Mouse (Mus musculus) liver, embryonic 14.5 days (tissue): ENCODE results near the gene Casq1. TPM values are rescaled to one million over a fixed set of nuclear protein-coding genes. Genes with fewer than 3 reads are reported as not detected.

Source experiments
- ATAC-seq: fragments of 200-750 bp; cut with Nextera tagmentation; 2 replicates; pipeline ENCODE4 v1.8.0; 2017; ENCODE audit warnings: moderate number of reproducible peaks, mild to moderate bottlenecking, moderate library complexity; ENCODE audit not compliant: insufficient read depth
- DNase-seq, 3 experiments: peaks; one replicate each; pipeline ENCODE4 v3.0.0-alpha.2; 2012 to 2013; ENCODE audit warnings: low read depth in 3 of 3, low spot score in 3 of 3
- H3K27ac ChIP-seq: fragments of 300-500 bp; sonication (generic); 2 replicates; pipeline ENCODE4 v1.5.1; 2014; ENCODE audit warnings: moderate library complexity, mild to moderate bottlenecking, control low read depth, inconsistent platforms
- H3K27me3 ChIP-seq: fragments of 300-500 bp; sonication (generic); 2 replicates; pipeline ENCODE4 v1.6.1; 2014; ENCODE audit warnings: mild to moderate bottlenecking, low read length, moderate library complexity; ENCODE audit not compliant: control insufficient read depth, insufficient read depth
- H3K36me3 ChIP-seq: fragments of 300-500 bp; sonication (generic); replicated peaks from 2 replicates; pipeline ENCODE4 v1.6.1; 2014; ENCODE audit warnings: low read depth; ENCODE audit not compliant: control insufficient read depth, insufficient read depth
- H3K4me1 ChIP-seq, 2 experiments: fragments of 200-500 bp in 1 of 2; fragments of 300-500 bp in 1 of 2; sonication (generic) in 1 of 2; replicated peaks; 2 replicates each; pipeline ENCODE4 v1.6.1; 2012 to 2014; ENCODE audit warnings: antibody characterized with exemption in 1 of 2, inconsistent platforms in 1 of 2, low read length in 1 of 2; ENCODE audit not compliant: control insufficient read depth in 2 of 2, insufficient read depth in 2 of 2
- H3K4me2 ChIP-seq: fragments of 300-500 bp; sonication (generic); 2 replicates; pipeline ENCODE4 v1.6.1; 2014; ENCODE audit warnings: low read depth, mild to moderate bottlenecking, control low read depth, moderate library complexity
- H3K4me3 ChIP-seq, 2 experiments: fragments of 200-500 bp in 1 of 2; fragments of 300-500 bp in 1 of 2; sonication (generic) in 1 of 2; 2 replicates each; pipeline ENCODE4 v1.5.1; 2012 to 2014; ENCODE audit warnings: low read depth in 2 of 2, low read length in 2 of 2, mild to moderate bottlenecking in 2 of 2, control low read depth in 1 of 2, inconsistent platforms in 1 of 2, moderate library complexity in 1 of 2; ENCODE audit not compliant: insufficient read depth in 1 of 2
- H3K9ac ChIP-seq: fragments of 300-500 bp; sonication (generic); replicated peaks from 2 replicates; pipeline ENCODE4 v1.6.1; 2014; ENCODE audit warnings: mild to moderate bottlenecking, control low read depth, moderate library complexity
- H3K9me3 ChIP-seq: fragments of 300-500 bp; sonication (generic); 2 replicates; pipeline ENCODE4 v1.6.1; 2016; ENCODE audit warnings: low read length, mixed read lengths; ENCODE audit not compliant: control insufficient read depth
- CTCF ChIP-seq: IDR thresholded peaks from 2 replicates; pipeline ENCODE4 v1.5.1; 2016; ENCODE audit warnings: antibody characterized with exemption, low read depth, control low read depth
- EP300 ChIP-seq: IDR thresholded peaks from 2 replicates; pipeline ENCODE4 v1.6.1; 2016; ENCODE audit warnings: antibody characterized with exemption, low read depth
- WGBS: fragments of 180-500 bp; shearing (Covaris S2); extraction: QIAGEN DNeasy Blood & Tissue Kit; methylation state at CpG from one replicate; pipeline ENCODE4 v1.1.7; 2014; ENCODE audit not compliant: insufficient replicate concordance; 5-methylcytosine and 5-hydroxymethylcytosine counted together
- polyA plus RNA-seq, 2 experiments: library from polyadenylated mRNA; depleted of rRNA in 1 of 2; stranded (reverse) in 1 of 2; unstranded in 1 of 2; fragments of >200 nt; fragmentation: Nextera tagmentation in 1 of 2; extraction: Ambion mirVana in 1 of 2; gene quantifications; 2 replicates each; pipeline versions ENCODE4 v1.2.1 to v1.2.3; 2012 to 2014

Casq1 gene
- polyA plus RNA-seq, 2 experiments = 0.09 to 0.22 TPM

GRCm38 (mm10) chr1:172179102-172179501 is 40.6 kb downstream of the Casq1 start:
- Histone ChIP-seq H3K4me2 (no peak overlapping the region), H3K36me3 (peaks cover 74% of the 10 kb centered on the region), H3K4me3 (no peak overlapping the region), H3K9me3 (no peaks in the 10 kb centered on the region), H3K27ac (no peak overlapping the region), H3K27me3 (no peaks in the 10 kb centered on the region), H3K4me1 (no peaks in the 10 kb centered on the region), H3K9ac (no peak overlapping the region)
- DNase-seq = no peak
- ATAC-seq = no peak
- TF ChIP-seq CTCF = no peak
- 82% methylated on average over 7 of the region's 7 CpGs for WGBS

GRCm38 (mm10) chr1:172177791-172178190 is 41.9 kb downstream of the Casq1 start:
- Histone ChIP-seq H3K4me2 (no peak overlapping the region), H3K9ac (no peak overlapping the region), H3K27me3 (no peaks in the 10 kb centered on the region), H3K36me3 (peaks cover 83% of the 10 kb centered on the region), H3K27ac (no peak overlapping the region), H3K4me3 (no peak overlapping the region), H3K4me1 (no peaks in the 10 kb centered on the region), H3K9me3 (no peaks in the 10 kb centered on the region)
- no peak for TF ChIP-seq EP300
- no peak for TF ChIP-seq CTCF
- 84% methylated on average over 7 of the region's 7 CpGs for WGBS
- ATAC-seq (no peak), DNase-seq (no peak)

GRCm38 (mm10) chr1:172173181-172173580 is 46.5 kb downstream of the Casq1 start:
- H3K27ac ChIP-seq = no peak overlapping the region
- H3K4me3 ChIP-seq = no peak overlapping the region
- ATAC-seq (no peak), DNase-seq (no peak)
- H3K4me1 ChIP-seq = no peaks in the 10 kb centered on the region
- H3K27me3 ChIP-seq = no peaks in the 10 kb centered on the region
- H3K4me2 ChIP-seq = no peak overlapping the region
- H3K36me3 ChIP-seq = peaks cover 77% of the 10 kb centered on the region
- WGBS = 79% methylated on average over 5 of the region's 5 CpGs
- no peaks in the 10 kb centered on the region for H3K9me3 ChIP-seq
- H3K9ac ChIP-seq = no peak overlapping the region
- TF ChIP-seq EP300 (no peak), CTCF (no peak)

- Histone ChIP-seq H3K27me3 (no peaks in the 10 kb centered on the region), H3K4me1 (no peaks in the 10 kb centered on the region), H3K9me3 (no peaks in the 10 kb centered on the region), H3K9ac (no peak overlapping the region), H3K27ac (no peak overlapping the region), H3K36me3 (peaks cover 77% of the 10 kb centered on the region), H3K4me2 (no peak overlapping the region), H3K4me3 (no peak overlapping the region)
- TF ChIP-seq EP300 = no peak
- no peak for TF ChIP-seq CTCF
- WGBS = 90% methylated on average over 21 of the region's 21 CpGs
- DNase-seq = no peak
- 0 out of 2 replicates have a peak, but pooled peaks have one; percentile 11 for ATAC-seq
Observed at GRCm38 (mm10) chr1:172172381-172172780, 47.3 kb downstream of the Casq1 start.

GRCm38 (mm10) chr1:172169809-172170208 is 49.9 kb downstream of the Casq1 start:
- ATAC-seq (no peak), DNase-seq (no peak)
- no peak overlapping the region for H3K27ac ChIP-seq
- H3K4me3 ChIP-seq = no peak overlapping the region
- peaks cover 84% of the 10 kb centered on the region for H3K36me3 ChIP-seq
- H3K27me3 ChIP-seq = no peaks in the 10 kb centered on the region
- H3K4me2 ChIP-seq = no peak overlapping the region
- H3K9ac ChIP-seq = no peak overlapping the region
- H3K9me3 ChIP-seq = no peaks in the 10 kb centered on the region
- H3K4me1 ChIP-seq = no peaks in the 10 kb centered on the region
- WGBS = 90% methylated on average over 5 of the region's 5 CpGs
- TF ChIP-seq EP300 (no peak), CTCF (no peak)

GRCm38 (mm10) chr1:172167911-172168310 is 51.8 kb downstream of the Casq1 start:
- H3K4me1 ChIP-seq = no peaks in the 10 kb centered on the region
- H3K4me3 ChIP-seq = no peak overlapping the region
- no peak for TF ChIP-seq CTCF
- H3K27me3 ChIP-seq = no peaks in the 10 kb centered on the region
- WGBS = 87% methylated on average over 5 of the region's 5 CpGs
- H3K36me3 ChIP-seq = peaks cover 69% of the 10 kb centered on the region
- no peak for DNase-seq
- H3K9me3 ChIP-seq = no peaks in the 10 kb centered on the region
- no peak overlapping the region for H3K9ac ChIP-seq
- ATAC-seq = no peak
- H3K4me2 ChIP-seq = no peak overlapping the region
- no peak overlapping the region for H3K27ac ChIP-seq
